Comparison of ENCODE assay signal across 19 mouse cellular contexts in the genomic region with DNA sequence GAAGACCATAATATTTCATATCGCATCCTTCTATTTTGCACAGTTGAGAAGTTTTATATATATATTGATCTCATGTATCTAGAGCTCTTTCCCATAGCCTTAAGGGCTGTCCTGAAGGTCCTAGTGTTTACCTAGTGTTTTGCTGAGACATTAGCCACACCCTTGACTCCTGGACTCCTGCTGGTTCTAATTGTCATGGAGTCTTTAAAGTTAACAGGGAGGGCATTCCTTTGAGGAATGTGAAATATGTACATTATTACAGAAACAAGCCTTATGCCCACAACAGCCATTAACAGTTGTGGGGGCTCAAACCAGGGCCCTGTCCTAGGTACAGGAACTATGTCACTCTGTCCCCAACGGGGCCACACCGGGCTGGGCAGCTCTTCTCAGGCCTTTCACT. TPM values are rescaled to one million over a fixed set of nuclear protein-coding genes. Genes with fewer than 3 reads are reported as not detected.
"Had no signal": no experiment of that assay in that cellular context is flagged by ENCODE, and none has a peak within 500 bp of the region (broad histone marks: within the 10 kb centered on the region; RNA-seq: fewer than 3 reads in every experiment).

No protein-coding gene starts in this region.

- H3K4me3 ChIP-seq: liver, embryonic 15.5 days; lung, embryonic 15.5 days; midbrain, embryonic 10.5 days; midbrain, embryonic 12.5 days; myocyte; neural tube, embryonic 13.5 days; neural tube, embryonic 15.5 days had no signal

- H3K9ac ChIP-seq: liver, embryonic 15.5 days; liver, postnatal 0 days; lung, embryonic 15.5 days; midbrain, embryonic 12.5 days; neural tube, embryonic 13.5 days; neural tube, embryonic 15.5 days had no signal

- H3K4me1 ChIP-seq: liver, embryonic 15.5 days; midbrain, embryonic 10.5 days; midbrain, embryonic 12.5 days; neural tube, embryonic 13.5 days had no signal

- H3K27ac ChIP-seq: liver, embryonic 15.5 days; lung, embryonic 15.5 days; midbrain, embryonic 10.5 days; midbrain, embryonic 12.5 days; neural tube, embryonic 13.5 days; neural tube, embryonic 15.5 days had no signal

- H3K9me3 ChIP-seq: liver, embryonic 15.5 days; lung, embryonic 15.5 days; midbrain, embryonic 10.5 days; midbrain, embryonic 12.5 days; neural tube, embryonic 13.5 days; neural tube, embryonic 15.5 days had no signal

- H3K36me3 ChIP-seq: liver, embryonic 15.5 days; lung, embryonic 15.5 days; midbrain, embryonic 10.5 days; midbrain, embryonic 12.5 days; neural tube, embryonic 13.5 days; neural tube, embryonic 15.5 days had no signal

- DNase-seq: liver, postnatal 0 days; lung, adult 2 months; lung, postnatal 14 days; lung, postnatal 36 days; midbrain, embryonic 14.5 days; retina, postnatal 1 day; right cerebral cortex, adult 18-20 months; spleen, adult 18-20 months; thymus, adult 18-20 months; thymus, postnatal 14 days; thymus, postnatal 36 days had no signal

RNA-seq across cellular contexts. Expression of a gene that starts 59.5 kb away (rescaled TPM):
- total RNA-seq: megakaryocyte-erythroid progenitor cell, adult 5-6 weeks had no signal
